Mouse (Mus musculus): ENCODE measurements around the gene Enoph1. TPM values are rescaled to one million over a fixed set of nuclear protein-coding genes. Genes with fewer than 3 reads are reported as not detected.

The Enoph1 gene
- polyA plus RNA-seq, 1 experiment from 2014 or later: 52.3 TPM

GRCm38 (mm10) chr5:100110581-100110980 lies 70.8 kb downstream of the Enoph1 start:
- Histone ChIP-seq H3K9ac (replicated peaks) (no peak overlapping the region), H3K4me2 (no peak overlapping the region), H3K9me3 (replicated peaks) (no peaks in the 10 kb centered on the region), H3K4me3 (replicated peaks) (no peak overlapping the region), H3K27me3 (replicated peaks) (no peaks in the 10 kb centered on the region), H3K36me3 (no peaks in the 10 kb centered on the region), H3K27ac (replicated peaks) (no peak overlapping the region), H3K4me1 (peaks cover 20% of the 10 kb centered on the region; the same call in 1 of the 2 replicates)
- WGBS: 84% methylated on average over 3 of the region's 3 CpGs
- no peak for ATAC-seq (ENCODE audit: low FRiP score)

- no peak for ATAC-seq (ENCODE audit: low FRiP score)
- 21% methylated on average over 5 of the region's 5 CpGs for WGBS
- no peak overlapping the region for H3K27ac ChIP-seq (replicated peaks)
Observed at GRCm38 (mm10) chr5:100113403-100113802, 73.6 kb downstream of the Enoph1 start.

More at GRCm38 (mm10) chr5:100113403-100113802, 73.6 kb downstream of the Enoph1 start:
- H3K9me3 ChIP-seq (replicated peaks): no peaks in the 10 kb centered on the region
- no peaks in the 10 kb centered on the region for H3K27me3 ChIP-seq (replicated peaks)
- no peak overlapping the region for H3K4me2 ChIP-seq
- H3K4me1 ChIP-seq: peaks cover 26% of the 10 kb centered on the region
- no peak overlapping the region for H3K4me3 ChIP-seq (replicated peaks)
- no peaks in the 10 kb centered on the region for H3K36me3 ChIP-seq
- no peak overlapping the region for H3K9ac ChIP-seq (replicated peaks)

Other genes with a start within 250 kb of the Enoph1 start
- 1.4 TPM in 2 replicates for gene Vamp9, start 133.7 kb upstream of the Enoph1 start, polyA plus RNA-seq (2015; fragmentation: Nextera tagmentation; extraction: Ambion mirVana)
- 128 and 147 TPM in 2 replicates for gene Hnrnpd, start 61.0 kb upstream of the Enoph1 start, polyA plus RNA-seq (2015; fragmentation: Nextera tagmentation; extraction: Ambion mirVana)
- 2.3 TPM in 2 replicates for gene 4930524J08Rik, start 60.9 kb upstream of the Enoph1 start, polyA plus RNA-seq (2015; fragmentation: Nextera tagmentation; extraction: Ambion mirVana)
- gene Hnrnpdl, start 321 bp upstream of the Enoph1 start, polyA plus RNA-seq (2015; fragmentation: Nextera tagmentation; extraction: Ambion mirVana): 172 and 181 TPM in 2 replicates
- gene Tmem150c, start 119.8 kb downstream of the Enoph1 start, polyA plus RNA-seq (2015; fragmentation: Nextera tagmentation; extraction: Ambion mirVana): 29.1 and 35.0 TPM in 2 replicates

All from neural tube, embryonic 15.5 days (tissue).